Mouse (Mus musculus) ES-E14 (cell line): ENCODE results near the gene Ostf1. TPM values are rescaled to one million over a fixed set of nuclear protein-coding genes. Genes with fewer than 3 reads are reported as not detected.

Experiments
- DNase-seq: peaks from one replicate; pipeline ENCODE4 v3.0.0-alpha.2; 2013; ENCODE audit warnings: low read depth, low spot score
- H3K27ac ChIP-seq: 2 replicates; pipeline ENCODE4 v1.5.1; 2012; ENCODE audit warnings: low read depth, mild to moderate bottlenecking, low read length, moderate library complexity, mixed read lengths; ENCODE audit not compliant: poor library complexity, insufficient read depth, severe bottlenecking
- H3K36me3 ChIP-seq: 2 replicates; pipeline ENCODE4 v1.6.1; 2012; ENCODE audit warnings: mild to moderate bottlenecking, low read length, moderate library complexity, mixed read lengths; ENCODE audit not compliant: control insufficient read depth, poor library complexity, insufficient read depth, severe bottlenecking
- H3K4me1 ChIP-seq, 2 experiments: fragments of 150-350 bp in 1 of 2; sonication (generic) in 1 of 2; 2 replicates each; pipeline ENCODE4 v1.6.1; 2012; ENCODE audit warnings: low read length in 2 of 2, mild to moderate bottlenecking in 1 of 2, mixed read lengths in 1 of 2; ENCODE audit not compliant: control insufficient read depth in 2 of 2, insufficient read depth in 2 of 2, poor library complexity in 1 of 2
- H3K4me3 ChIP-seq, 2 experiments: fragments of 150-350 bp in 1 of 2; sonication (generic) in 1 of 2; 2 replicates each; pipeline ENCODE4 v1.5.1; 2012; ENCODE audit warnings: low read length in 2 of 2, low read depth in 1 of 2, mild to moderate bottlenecking in 1 of 2, mixed read lengths in 1 of 2; ENCODE audit not compliant: insufficient read depth in 1 of 2, poor library complexity in 1 of 2, severe bottlenecking in 1 of 2
- H3K9ac ChIP-seq: 2 replicates; pipeline ENCODE4 v1.6.1; 2012; ENCODE audit warnings: low read depth, mild to moderate bottlenecking, low read length, mixed read lengths; ENCODE audit not compliant: poor library complexity, insufficient read depth, severe bottlenecking
- H3K9me3 ChIP-seq: fragments of 150-350 bp; sonication (generic); 2 replicates; pipeline ENCODE4 v1.6.1; 2012; ENCODE audit warnings: low read depth, mild to moderate bottlenecking, low read length; ENCODE audit not compliant: control insufficient read depth, insufficient read depth
- CHD2 ChIP-seq: IDR thresholded peaks from 2 replicates; pipeline ENCODE4 v1.6.1; 2014; ENCODE audit warnings: mild to moderate bottlenecking, low read depth, low read length, inconsistent platforms
- HCFC1 ChIP-seq: IDR thresholded peaks from 2 replicates; pipeline ENCODE4 v1.6.1; 2012; ENCODE audit warnings: low read length, inconsistent platforms, borderline replicate concordance; ENCODE audit not compliant: insufficient read depth
- MAFK ChIP-seq: IDR thresholded peaks from 2 replicates; pipeline ENCODE4 v1.6.1; 2014; ENCODE audit warnings: mild to moderate bottlenecking, low read depth, low read length, inconsistent platforms; ENCODE audit not compliant: insufficient read depth
- ZC3H11A ChIP-seq: IDR thresholded peaks from 2 replicates; pipeline ENCODE4 v1.6.1; 2012; ENCODE audit warnings: low read depth, mild to moderate bottlenecking, inconsistent platforms, low read length, borderline replicate concordance
- ZNF384 ChIP-seq: IDR thresholded peaks from 2 replicates; pipeline ENCODE4 v1.6.1; 2012; ENCODE audit warnings: low read depth, low read length, inconsistent platforms
- in situ Hi-C, 2 experiments: fragments of 600-800 bp; cut with MboI; formaldehyde crosslinking; loops; one replicate each; pipeline ENCODE4 v1.15.1; 2025; ENCODE audit warnings: low sequenced_read_pairs in 2 of 2, inconsistent platforms in 1 of 2; ENCODE audit not compliant: unreplicated experiment in 2 of 2
- total RNA-seq: library from RNA; depleted of rRNA; stranded (reverse); fragments of 300-350 nt; gene quantifications from 2 replicates; pipeline ENCODE4 v1.2.3, GENCODE M21; 2012

Gene Ostf1
- total RNA-seq, 1 experiment: 45.5 TPM

DNA sequence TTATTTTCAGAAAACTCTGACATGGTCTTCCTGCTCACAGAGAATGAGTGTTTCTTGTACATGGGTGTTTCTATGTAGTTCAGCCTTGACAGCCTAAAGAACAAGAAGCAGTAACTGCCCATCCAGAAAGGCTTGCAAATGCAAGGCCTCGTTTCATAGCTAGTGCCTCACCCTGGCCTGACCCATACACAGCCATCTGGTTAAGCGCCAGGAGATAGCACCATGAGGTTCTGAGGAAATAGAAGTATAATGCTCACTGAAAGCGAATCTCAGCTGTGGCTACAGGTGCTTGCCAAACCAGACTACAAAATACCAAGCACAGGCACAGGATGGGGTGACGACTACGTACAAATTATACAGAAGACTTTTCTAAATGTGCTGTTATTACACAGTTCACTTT is 34.7 kb downstream of the Ostf1 start:
- 0 out of 4 replicates have a peak, but pooled peaks cover 0 to 2% of the 10 kb centered on the region in 2 experiments for H3K4me1 ChIP-seq
- H3K36me3 ChIP-seq: peaks cover 2% of the 10 kb centered on the region; the same call in 1 of the 2 replicates
- in situ Hi-C loops: no loop called here
- H3K9ac ChIP-seq: no peak overlapping the region
- TF ChIP-seq CHD2 (no peak), ZC3H11A (no peak), ZNF384 (no peak), MAFK (no peak), HCFC1 (no peak)
- DNase-seq: no peak
- H3K9me3 ChIP-seq: no peaks in the 10 kb centered on the region
- no peak overlapping the region for H3K4me3 ChIP-seq
- H3K27ac ChIP-seq: no peak overlapping the region

DNA sequence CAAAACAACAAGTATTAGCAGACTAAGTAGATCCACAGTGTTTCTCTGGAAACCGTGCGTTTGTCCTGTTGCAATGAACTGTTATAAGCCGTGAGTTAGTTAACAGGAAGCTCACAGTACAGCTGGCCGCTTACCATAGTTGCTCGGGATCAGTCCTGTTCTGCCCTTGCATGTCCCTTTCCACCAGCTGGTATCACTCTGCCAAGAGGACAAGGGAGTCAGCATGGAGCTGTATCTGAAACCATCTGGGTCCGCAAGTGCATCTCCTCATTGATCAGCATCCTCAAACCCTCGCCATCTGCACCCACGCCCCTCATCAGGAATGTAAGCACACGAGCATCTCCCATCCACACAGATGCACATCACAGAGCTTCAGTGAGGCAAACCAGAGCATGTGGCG is 37.9 kb downstream of the Ostf1 start:
- in situ Hi-C loops: no loop called here
- H3K27ac ChIP-seq: no peak overlapping the region
- H3K4me1 ChIP-seq: 0 out of 4 replicates have a peak, but pooled peaks cover 0 to 4% of the 10 kb centered on the region in 2 experiments
- H3K9ac ChIP-seq: no peak overlapping the region
- DNase-seq: no peak
- H3K4me3 ChIP-seq: no peak overlapping the region
- TF ChIP-seq MAFK (no peak), ZC3H11A (no peak), CHD2 (no peak), HCFC1 (no peak), ZNF384 (no peak)
- H3K36me3 ChIP-seq: no peaks in the 10 kb centered on the region; the same call in 1 of the 2 replicates
- no peaks in the 10 kb centered on the region for H3K9me3 ChIP-seq

DNA sequence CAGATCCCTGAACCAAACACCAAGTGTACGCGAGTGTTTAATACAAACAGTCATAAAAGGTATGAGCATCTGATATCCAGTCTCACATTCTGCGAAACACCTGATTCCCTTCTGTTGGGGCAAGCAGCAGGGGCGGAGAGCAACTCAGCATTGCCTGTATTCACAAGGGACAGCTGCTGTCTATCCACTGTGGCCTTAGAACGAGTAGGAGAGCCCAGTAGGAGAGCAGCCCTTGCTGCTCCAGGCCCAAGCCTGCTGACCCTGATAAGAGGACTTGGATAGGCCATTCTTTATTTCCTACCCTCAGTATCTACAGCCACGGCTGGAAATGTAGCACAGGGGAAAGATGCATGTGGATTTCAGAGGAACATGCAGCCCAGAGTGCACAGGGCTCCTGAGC is 38.7 kb downstream of the Ostf1 start:
- Histone ChIP-seq H3K9me3 (no peaks in the 10 kb centered on the region), H3K4me3 (no peak overlapping the region), H3K27ac (no peak overlapping the region), H3K9ac (no peak overlapping the region), H3K36me3 (no peaks in the 10 kb centered on the region; the same call in 1 of the 2 replicates), H3K4me1 (0 out of 4 replicates have a peak, but pooled peaks cover 0 to 4% of the 10 kb centered on the region in 2 experiments)
- in situ Hi-C loops: no loop called here
- DNase-seq: no peak
- TF ChIP-seq HCFC1 (no peak), CHD2 (no peak), MAFK (no peak)

DNA sequence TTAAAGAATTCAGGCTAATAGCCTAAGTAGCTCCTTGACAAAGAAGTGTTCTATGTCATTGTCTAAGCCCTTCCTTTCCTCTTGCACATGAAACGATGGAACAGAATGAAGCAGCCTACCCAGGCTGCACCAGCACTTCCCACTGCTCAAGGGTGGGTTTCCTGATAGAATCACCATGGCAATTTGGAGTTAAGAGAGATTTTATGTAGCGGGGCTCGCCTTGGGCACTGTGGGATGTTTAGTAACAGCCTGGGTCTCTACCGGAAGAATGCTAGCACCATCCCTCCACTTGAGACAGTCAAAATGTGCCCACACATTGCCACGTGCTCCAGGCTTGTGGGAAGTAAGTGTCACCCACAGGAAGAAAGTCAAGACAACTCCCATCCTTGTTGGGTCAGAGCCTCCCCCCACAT is 40.7 kb downstream of the Ostf1 start:
- Histone ChIP-seq H3K9ac (no peak overlapping the region), H3K4me1 (0 out of 4 replicates have a peak, but pooled peaks cover 0 to 4% of the 10 kb centered on the region in 2 experiments), H3K4me3 (no peak overlapping the region), H3K9me3 (no peaks in the 10 kb centered on the region), H3K36me3 (no peaks in the 10 kb centered on the region; the same call in 1 of the 2 replicates), H3K27ac (no peak overlapping the region)
- in situ Hi-C loops: no loop called here
- DNase-seq: no peak
- TF ChIP-seq ZC3H11A (no peak), HCFC1 (no peak), ZNF384 (no peak), CHD2 (no peak), MAFK (no peak)

DNA sequence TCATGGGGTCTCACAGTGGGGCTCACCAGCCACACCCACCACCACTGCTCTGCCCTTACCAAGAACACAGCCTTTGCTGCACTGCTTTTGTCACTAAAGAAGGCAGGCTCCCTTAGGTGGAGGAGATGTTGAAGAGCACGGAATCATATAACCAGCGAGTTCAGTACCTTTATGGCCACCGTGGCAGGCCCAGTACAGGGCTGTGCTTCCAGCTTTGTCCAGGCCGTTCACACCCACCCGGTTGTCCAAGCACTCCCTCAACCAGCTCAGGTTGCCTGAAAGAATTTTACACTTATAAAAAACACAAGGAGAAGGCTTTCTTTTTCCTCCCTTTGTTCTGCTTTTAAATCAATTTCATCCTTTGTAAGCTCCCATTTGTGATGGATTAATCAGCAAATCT is 41.4 kb downstream of the Ostf1 start:
- H3K9ac ChIP-seq: no peak overlapping the region
- no peaks in the 10 kb centered on the region; the same call in 1 of the 2 replicates for H3K36me3 ChIP-seq
- no peaks in the 10 kb centered on the region for H3K9me3 ChIP-seq
- 0 out of 4 replicates have a peak, but pooled peaks cover 0 to 4% of the 10 kb centered on the region in 2 experiments for H3K4me1 ChIP-seq
- H3K4me3 ChIP-seq: no peak overlapping the region
- DNase-seq: no peak
- no peak overlapping the region for H3K27ac ChIP-seq
- in situ Hi-C loops: no loop called here
- TF ChIP-seq HCFC1: no peak
- TF ChIP-seq CHD2: no peak
- TF ChIP-seq ZNF384: no peak
- no peak for TF ChIP-seq ZC3H11A
- TF ChIP-seq MAFK: no peak
